Mouse (Mus musculus): ENCODE results near the gene Mlec.
"Not testable (repeated sequence)": the region's sequence is repeated elsewhere in the genome, so short reads cannot be mapped to it uniquely, and the experiment has no call there.

The Mlec gene

DNA sequence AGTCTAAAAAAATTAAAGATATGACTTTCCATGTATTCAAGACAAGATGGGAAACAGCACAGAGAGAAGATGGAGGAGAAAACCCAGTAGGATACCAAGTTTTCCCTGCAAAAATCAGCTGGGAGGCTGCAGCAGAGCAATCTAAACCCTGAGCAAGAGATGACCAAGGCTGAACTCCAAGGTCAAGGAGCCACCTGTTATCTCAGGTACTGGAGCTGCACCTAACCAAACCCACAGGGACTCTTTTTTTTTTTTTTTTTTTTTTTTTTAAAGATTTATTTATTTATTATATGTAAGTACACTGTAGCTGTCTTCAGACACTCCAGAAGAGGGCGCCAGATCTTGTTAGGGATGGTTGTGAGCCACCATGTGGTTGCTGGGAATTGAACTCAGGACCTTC lies 9.1 kb downstream of the Mlec start:
- not testable (repeated sequence) for H3K27me3 ChIP-seq (ENCODE audit: control insufficient read depth, insufficient read depth, low read length, poor library complexity, severe bottlenecking); DNase-seq (ENCODE audit: low read depth, low spot score)
- peaks cover 12% of the 10 kb centered on the region for H3K36me3 ChIP-seq (ENCODE audit: control insufficient read depth, insufficient read depth, low read length, poor library complexity, severe bottlenecking)

DNA sequence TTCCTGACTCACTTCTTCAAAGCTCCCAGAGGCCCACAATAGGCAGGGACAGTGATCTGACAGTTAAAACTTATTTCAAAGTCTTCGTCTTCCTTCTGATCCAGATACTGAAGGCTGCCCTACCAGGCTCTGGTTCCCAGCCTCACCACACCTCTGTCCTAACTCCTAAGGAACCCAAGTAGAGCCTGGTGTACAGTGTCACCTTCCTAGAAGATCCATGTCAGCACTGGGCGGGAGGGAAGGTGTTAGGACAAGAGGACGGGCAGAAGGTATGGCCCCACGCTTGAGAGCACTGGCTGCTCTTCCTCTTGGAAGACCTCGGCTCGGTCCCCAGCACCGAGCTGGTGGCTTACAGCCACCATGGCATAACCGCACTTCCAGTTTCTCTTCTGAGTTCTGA lies 9.6 kb downstream of the Mlec start:
- Histone ChIP-seq H3K27me3 (ENCODE audit: control insufficient read depth, insufficient read depth, low read length, poor library complexity, severe bottlenecking) (no peaks in the 10 kb centered on the region), H3K36me3 (ENCODE audit: control insufficient read depth, insufficient read depth, low read length, poor library complexity, severe bottlenecking) (peaks cover 12% of the 10 kb centered on the region)
- no peak for DNase-seq (ENCODE audit: low read depth, low spot score)

DNA sequence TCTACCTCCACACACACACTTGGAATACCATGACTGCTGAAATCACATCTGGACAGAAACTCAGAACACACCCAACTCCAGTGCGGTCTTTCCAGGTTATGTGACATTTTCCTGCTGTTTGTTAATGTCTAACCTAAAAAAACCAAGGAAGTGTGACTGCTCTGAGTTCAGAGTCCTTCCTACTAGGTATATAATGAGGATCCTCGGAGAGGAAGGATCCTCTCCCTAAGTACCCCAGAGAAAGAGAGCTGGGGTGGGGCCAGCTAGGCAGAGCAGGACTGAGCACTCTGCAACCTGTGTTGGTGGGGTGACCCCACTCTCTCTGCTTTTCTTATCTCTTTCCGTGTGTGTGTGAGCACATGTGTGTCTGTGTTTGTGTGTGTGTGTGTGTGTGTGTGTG lies 10.6 kb downstream of the Mlec start:
- Histone ChIP-seq H3K27me3 (ENCODE audit: control insufficient read depth, insufficient read depth, low read length, poor library complexity, severe bottlenecking) (no peaks in the 10 kb centered on the region), H3K36me3 (ENCODE audit: control insufficient read depth, insufficient read depth, low read length, poor library complexity, severe bottlenecking) (peaks cover 12% of the 10 kb centered on the region)
- DNase-seq (ENCODE audit: low read depth, low spot score) = no peak

DNA sequence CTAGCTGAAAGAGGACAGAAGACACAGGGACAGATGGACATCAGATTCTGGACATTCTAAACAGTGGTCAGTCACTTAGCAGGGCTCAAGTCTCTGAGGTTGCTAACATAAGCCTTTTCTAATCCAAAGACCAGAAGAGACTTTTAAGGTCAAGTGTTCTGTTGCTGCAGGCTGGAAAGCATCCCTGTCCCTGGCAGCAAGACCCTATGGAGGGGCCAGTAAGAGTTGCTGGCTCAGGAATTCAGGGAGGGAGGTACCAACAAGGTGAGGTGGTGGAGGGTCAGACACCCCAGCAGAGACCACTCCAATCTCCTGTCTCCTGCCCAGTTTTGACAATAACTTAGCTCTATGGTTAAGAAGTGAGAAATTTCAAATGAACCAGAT lies 11.2 kb downstream of the Mlec start:
- no peak for DNase-seq (ENCODE audit: low read depth, low spot score)
- H3K36me3 ChIP-seq (ENCODE audit: control insufficient read depth, insufficient read depth, low read length, poor library complexity, severe bottlenecking) = peaks cover 12% of the 10 kb centered on the region
- H3K27me3 ChIP-seq (ENCODE audit: control insufficient read depth, insufficient read depth, low read length, poor library complexity, severe bottlenecking) = no peaks in the 10 kb centered on the region

DNA sequence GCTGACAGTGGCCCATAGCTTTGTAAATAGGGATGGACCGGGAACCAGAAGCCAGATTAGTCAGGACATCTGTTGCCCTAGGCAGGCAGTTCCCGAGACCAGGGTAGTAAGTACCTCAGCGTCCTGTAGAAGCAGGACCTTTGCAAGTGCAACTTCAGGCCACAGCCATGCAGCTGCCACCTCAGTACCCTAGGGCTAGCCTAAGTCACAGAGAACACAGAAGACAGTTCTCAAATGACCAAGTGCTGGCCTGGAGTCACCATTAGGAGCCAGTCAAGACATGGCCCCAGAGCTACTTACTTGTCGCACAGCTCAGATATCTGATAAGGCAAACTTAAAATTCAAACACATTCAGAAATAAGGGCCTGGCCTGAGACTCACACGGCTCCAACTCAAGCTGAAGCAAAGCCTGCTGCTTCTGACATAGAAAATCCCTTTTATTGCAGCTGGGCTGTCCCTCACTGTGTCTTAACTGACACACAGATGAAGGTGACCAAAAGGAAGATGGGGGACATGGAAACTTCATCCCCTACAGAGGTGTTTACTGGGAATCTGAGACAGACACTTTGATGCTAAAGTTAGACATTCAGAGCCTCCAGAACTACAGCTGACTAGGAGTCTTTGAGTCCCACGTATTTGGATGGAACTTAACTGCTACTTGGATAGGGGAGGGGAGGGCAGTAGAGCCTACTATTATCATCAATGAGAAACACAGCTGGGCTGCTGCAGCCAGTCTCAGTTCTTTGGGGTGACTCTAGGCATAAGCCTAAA lies 11.8 kb downstream of the Mlec start:
- no peak for DNase-seq (ENCODE audit: low read depth, low spot score)
- Histone ChIP-seq H3K27me3 (ENCODE audit: control insufficient read depth, insufficient read depth, low read length, poor library complexity, severe bottlenecking) (no peaks in the 10 kb centered on the region), H3K36me3 (ENCODE audit: control insufficient read depth, insufficient read depth, low read length, poor library complexity, severe bottlenecking) (peaks cover 12% of the 10 kb centered on the region)

DNA sequence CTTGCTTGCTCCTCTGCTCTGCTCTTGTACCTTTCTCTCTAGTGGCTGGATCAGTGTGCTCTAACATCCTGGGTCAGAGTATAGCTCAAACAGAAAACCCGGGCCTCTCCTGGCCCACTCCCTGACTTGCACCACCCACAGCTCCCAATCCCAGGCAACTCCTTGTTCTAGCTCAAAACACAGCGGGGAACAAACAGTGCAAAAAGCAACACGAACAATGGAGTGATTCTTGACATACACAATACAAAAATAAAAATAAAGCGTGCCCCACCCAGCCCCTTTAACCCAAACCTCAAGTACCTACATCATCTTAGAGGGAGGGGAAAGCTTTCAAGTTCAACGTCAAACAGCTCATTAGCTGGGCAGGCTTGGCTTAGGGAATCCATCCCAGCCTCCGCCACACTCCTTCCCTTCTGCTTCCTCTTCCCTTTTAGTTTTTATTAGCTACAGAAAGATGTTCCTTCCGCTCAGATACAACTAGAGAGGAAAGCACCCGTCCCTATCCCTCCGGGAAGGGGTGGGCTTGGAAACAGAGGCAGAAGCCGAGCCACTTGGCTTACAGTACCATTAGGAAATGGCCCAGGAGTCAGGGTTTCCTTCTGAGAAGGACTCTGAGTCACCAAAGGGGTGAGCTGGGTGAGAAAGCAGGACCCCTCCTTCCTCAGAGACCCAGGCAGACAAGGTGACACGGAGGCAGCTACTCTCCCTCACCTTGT lies 12.6 kb downstream of the Mlec start:
- H3K36me3 ChIP-seq (ENCODE audit: control insufficient read depth, insufficient read depth, low read length, poor library complexity, severe bottlenecking) = peaks cover 7% of the 10 kb centered on the region
- DNase-seq (ENCODE audit: low read depth, low spot score) = no peak
- H3K27me3 ChIP-seq (ENCODE audit: control insufficient read depth, insufficient read depth, low read length, poor library complexity, severe bottlenecking) = no peaks in the 10 kb centered on the region

DNA sequence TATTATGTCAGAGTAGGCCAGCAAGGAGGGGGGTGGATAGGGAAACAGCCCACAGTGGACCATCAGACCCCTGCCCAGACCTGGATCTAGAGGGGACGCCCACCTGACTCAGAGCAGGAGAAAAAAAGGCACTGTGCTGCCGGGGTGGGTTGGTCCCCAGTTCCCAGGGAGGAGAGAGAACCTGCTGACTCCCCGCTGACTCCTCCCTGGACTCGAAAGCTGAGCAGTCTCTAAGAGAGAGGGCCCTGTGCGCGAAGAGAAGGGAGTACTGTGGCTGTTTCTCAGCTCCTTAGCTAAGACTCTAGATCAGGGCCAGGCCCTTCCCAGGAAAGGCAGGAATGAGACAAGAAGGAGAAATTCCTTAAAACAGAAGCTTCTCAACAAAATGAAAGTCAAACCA lies 13.5 kb downstream of the Mlec start:
- DNase-seq (ENCODE audit: low read depth, low spot score) = no peak
- no peaks in the 10 kb centered on the region for H3K27me3 ChIP-seq (ENCODE audit: control insufficient read depth, insufficient read depth, low read length, poor library complexity, severe bottlenecking)
- H3K36me3 ChIP-seq (ENCODE audit: control insufficient read depth, insufficient read depth, low read length, poor library complexity, severe bottlenecking) = peaks cover 5% of the 10 kb centered on the region

DNA sequence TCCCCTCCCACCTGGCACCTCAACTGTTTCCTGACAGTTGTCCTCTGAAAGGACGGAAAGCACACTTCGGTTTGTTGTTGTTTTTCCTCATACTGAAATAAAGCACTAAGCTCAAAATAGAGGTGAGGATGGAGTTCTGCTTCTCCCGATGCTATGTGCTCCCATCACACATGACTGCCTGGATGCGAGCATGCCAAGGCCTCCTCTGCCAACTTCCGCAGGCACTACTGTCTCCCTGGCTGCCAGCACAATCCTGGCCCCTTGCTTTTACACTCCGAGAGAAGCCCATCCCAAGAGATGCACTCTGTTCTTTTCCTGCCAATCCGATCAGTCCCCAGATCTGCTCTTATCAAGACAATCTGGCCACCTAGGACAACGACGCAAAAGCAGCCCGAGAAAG lies 14.4 kb downstream of the Mlec start:
- no peak for DNase-seq (ENCODE audit: low read depth, low spot score)
- Histone ChIP-seq H3K27me3 (ENCODE audit: control insufficient read depth, insufficient read depth, low read length, poor library complexity, severe bottlenecking) (no peaks in the 10 kb centered on the region), H3K36me3 (ENCODE audit: control insufficient read depth, insufficient read depth, low read length, poor library complexity, severe bottlenecking) (peaks cover under 1% of the 10 kb centered on the region; the same call in 1 of the 2 replicates)

DNA sequence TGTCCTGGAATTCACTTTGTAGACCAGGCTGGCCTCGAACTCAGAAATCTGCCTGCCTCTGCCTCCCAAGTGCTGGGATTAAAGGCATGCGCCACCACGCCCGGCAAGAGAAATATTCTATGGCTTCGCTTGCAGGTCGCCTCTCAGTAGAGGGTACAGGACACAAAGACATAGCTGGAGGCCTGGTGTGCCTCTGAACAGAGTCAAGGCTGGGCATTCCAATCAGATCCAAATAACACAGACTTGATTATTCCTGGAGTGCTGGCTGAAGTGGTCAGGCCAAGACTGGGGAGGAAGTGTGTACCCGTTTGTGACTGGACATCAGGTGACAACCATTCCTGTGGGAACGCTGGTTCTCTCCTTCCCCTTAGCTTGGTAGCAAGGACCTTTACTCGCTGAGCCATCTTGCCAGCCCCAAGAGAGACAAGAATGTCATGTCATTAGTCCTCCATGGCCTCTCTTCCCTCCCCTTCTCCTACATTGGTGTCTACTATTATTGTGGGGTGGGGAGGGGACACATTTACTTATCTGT lies 15.7 kb downstream of the Mlec start:
- no peaks in the 10 kb centered on the region; the same call in 1 of the 2 replicates for H3K36me3 ChIP-seq (ENCODE audit: control insufficient read depth, insufficient read depth, low read length, poor library complexity, severe bottlenecking)
- H3K27me3 ChIP-seq (ENCODE audit: control insufficient read depth, insufficient read depth, low read length, poor library complexity, severe bottlenecking) = no peaks in the 10 kb centered on the region
- DNase-seq (ENCODE audit: low read depth, low spot score) = no peak

DNA sequence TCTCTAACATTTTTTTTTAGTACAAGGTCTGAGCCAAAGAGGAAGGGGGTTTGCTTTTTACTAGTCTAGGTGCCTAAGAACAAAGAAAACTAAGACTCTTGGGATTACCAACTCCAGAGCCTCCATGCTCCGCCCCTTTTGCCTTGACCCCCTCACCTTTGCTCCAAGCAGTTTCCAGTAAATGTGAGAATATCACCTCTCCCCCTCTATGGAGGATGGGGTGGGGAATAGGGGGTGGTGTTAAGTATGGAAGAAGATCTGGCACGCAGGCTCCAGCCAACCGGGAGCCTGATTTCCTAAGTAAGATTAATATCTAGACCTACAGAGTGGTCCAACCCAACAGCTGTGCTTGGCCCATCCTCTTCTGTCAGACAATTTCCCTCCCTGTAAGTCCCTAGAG lies 17.3 kb downstream of the Mlec start:
- no peak for DNase-seq (ENCODE audit: low read depth, low spot score)
- H3K27me3 ChIP-seq (ENCODE audit: control insufficient read depth, insufficient read depth, low read length, poor library complexity, severe bottlenecking) = no peaks in the 10 kb centered on the region
- no peaks in the 10 kb centered on the region for H3K36me3 ChIP-seq (ENCODE audit: control insufficient read depth, insufficient read depth, low read length, poor library complexity, severe bottlenecking)

DNA sequence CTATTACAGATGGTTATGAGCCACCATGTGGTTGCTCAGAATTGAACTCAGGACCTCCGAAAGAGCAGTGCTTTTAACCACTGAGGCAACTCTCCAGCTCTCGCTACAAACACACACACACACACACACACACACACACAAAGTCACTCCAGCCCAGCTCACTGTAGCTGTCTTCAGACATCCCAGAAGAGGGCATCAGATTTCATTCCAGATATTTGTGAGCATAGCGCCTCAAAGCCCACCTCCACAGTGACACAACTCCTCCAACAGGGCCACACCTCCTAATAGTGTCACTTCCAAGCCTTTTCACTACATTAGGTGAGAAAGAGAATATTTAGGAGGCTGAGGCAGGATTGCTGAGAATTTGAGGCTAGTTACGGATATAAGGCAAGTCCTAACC lies 18.9 kb downstream of the Mlec start:
- H3K27me3 ChIP-seq (ENCODE audit: control insufficient read depth, insufficient read depth, low read length, poor library complexity, severe bottlenecking) = no peaks in the 10 kb centered on the region
- DNase-seq (ENCODE audit: low read depth, low spot score) = no peak
- no peaks in the 10 kb centered on the region for H3K36me3 ChIP-seq (ENCODE audit: control insufficient read depth, insufficient read depth, low read length, poor library complexity, severe bottlenecking)

DNA sequence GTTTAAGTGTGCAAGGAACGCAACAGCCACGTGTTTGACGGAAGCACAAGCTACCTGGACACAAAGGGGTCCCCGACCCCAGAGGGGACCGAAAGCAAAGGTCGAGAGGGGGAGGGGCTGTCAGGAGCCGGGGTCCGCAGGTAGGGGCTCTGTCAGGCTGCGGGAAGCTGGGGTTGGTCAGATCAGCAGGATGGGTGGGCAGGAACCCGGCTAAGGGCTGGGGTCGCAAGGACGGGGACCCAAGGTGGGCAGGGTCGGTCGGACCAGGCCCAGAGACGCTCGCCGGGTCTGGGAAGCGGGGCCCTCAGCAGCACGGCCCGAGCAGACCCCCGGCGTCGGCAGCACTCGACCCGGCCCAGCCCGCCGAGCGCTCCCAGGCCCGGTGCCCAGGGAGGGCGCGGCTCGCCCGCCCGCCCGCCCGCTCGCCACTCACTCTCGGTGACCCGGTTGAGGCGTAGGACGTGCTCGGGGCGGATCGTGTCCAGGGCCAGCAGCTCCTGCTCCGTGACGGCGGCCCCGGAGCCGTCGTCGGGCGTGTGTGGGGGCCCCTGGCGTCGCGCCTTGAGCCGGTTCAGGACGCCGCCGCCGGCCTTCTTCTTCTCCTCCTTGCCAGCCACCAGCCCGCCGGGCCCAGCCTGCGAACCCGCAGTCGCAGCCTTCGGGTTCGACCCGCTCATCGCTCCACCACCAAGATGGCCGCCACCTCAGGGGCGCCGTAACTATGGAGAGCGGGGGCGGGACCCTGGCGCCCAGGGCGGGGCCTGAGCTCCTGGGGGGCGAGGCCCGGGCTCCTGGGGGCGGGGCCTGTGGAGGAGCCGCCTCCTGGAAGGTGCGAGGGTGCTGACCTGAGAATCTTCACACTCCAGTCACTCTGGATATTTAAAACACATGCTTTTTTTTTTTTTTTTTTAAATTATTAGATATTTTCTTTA lies 23.5 kb downstream of the Mlec start, which contains the start of gene Unc119b:
Unc119b (minus strand) TSS at position 742 of the 932 bp plus-strand sequence.
- peak; percentile 91 for DNase-seq (ENCODE audit: low read depth, low spot score)
- no peaks in the 10 kb centered on the region for H3K27me3 ChIP-seq (ENCODE audit: control insufficient read depth, insufficient read depth, low read length, poor library complexity, severe bottlenecking)
- no peaks in the 10 kb centered on the region for H3K36me3 ChIP-seq (ENCODE audit: control insufficient read depth, insufficient read depth, low read length, poor library complexity, severe bottlenecking)

DNA sequence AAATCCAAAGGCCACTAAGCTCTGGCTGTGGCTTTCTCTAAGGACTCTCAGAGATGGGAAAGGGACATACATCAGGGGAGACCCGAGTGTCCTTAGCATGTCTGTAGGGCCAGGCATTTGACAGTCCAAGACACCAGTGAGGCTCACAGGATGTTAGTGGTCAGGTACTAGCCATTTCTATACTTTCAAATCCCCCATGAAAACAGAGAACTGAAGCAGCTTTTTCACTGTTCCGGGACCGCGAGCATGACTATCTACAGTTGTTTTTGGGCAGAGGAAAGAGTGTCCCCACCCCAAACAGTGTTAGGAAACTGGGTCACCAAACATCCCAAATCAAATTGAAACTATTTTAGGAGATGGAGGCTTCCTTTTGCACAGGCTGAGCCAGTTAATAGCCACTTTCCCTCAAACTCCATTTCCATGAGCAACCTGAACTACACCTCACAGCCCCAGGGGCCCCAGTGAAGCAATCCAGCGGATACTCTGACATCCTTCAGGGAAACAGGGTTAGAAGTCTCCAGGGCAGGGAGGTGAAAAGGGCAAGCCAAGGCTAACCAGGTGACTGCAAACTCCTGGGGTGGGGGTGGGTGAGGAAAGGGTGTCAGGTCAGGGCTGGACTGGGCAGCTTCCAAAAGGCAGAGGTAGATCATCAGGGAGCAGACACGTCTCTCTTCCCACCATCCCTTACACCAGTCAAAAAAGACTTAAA lies 24.5 kb downstream of the Mlec start:
- Histone ChIP-seq H3K36me3 (ENCODE audit: control insufficient read depth, insufficient read depth, low read length, poor library complexity, severe bottlenecking) (no peaks in the 10 kb centered on the region), H3K27me3 (ENCODE audit: control insufficient read depth, insufficient read depth, low read length, poor library complexity, severe bottlenecking) (no peaks in the 10 kb centered on the region)
- DNase-seq (ENCODE audit: low read depth, low spot score) = peak; percentile 41

DNA sequence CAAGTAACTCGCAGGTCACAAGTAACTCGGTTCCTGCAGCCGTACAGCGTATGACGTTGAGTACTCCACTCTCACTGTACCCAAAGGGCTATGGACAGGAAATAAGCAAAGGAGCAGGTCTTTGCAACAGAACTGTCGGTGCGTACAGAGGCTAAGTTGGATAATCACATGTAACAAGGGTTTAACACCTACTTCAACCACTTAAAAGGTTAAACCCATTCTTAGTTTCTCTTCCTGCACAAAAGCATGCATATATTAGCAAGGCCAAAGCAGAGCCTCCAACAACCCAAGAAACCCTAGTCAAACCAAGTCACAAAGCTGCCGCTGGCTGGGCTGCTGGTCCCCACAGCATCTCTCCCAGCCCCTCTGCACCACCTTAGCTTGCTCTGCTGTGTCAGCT lies 25.5 kb downstream of the Mlec start:
- no peaks in the 10 kb centered on the region for H3K27me3 ChIP-seq (ENCODE audit: control insufficient read depth, insufficient read depth, low read length, poor library complexity, severe bottlenecking)
- H3K36me3 ChIP-seq (ENCODE audit: control insufficient read depth, insufficient read depth, low read length, poor library complexity, severe bottlenecking) = peaks cover 2% of the 10 kb centered on the region
- DNase-seq (ENCODE audit: low read depth, low spot score) = peak; percentile 53
